Mouse (Mus musculus) stomach, embryonic 14.5 days (tissue): ENCODE results near the gene Srgap1. TPM values are rescaled to one million over a fixed set of nuclear protein-coding genes. Genes with fewer than 3 reads are reported as not detected.

Source experiments
- ATAC-seq: fragments of 200-750 bp; cut with Nextera tagmentation; 2 replicates; pipeline ENCODE4 v1.8.0; 2017; ENCODE audit warnings: low read depth, moderate TSS enrichment; ENCODE audit not compliant: insufficient number of reproducible peaks, insufficient read depth, low FRiP score
- H3K27ac ChIP-seq: fragments of 300-500 bp; sonication (generic); 2 replicates; pipeline ENCODE4 v1.5.1; 2014; ENCODE audit warnings: mild to moderate bottlenecking, low read length, moderate library complexity, mixed read lengths
- H3K27me3 ChIP-seq: fragments of 300-500 bp; sonication (generic); 2 replicates; pipeline ENCODE4 v1.6.1; 2014; ENCODE audit warnings: low read length, control low read depth, mixed read lengths; ENCODE audit not compliant: control insufficient read depth, insufficient read depth
- H3K36me3 ChIP-seq: fragments of 300-500 bp; sonication (generic); 2 replicates; pipeline ENCODE4 v1.6.1; 2014; ENCODE audit warnings: mild to moderate bottlenecking, control low read depth, low read length, moderate library complexity, mixed read lengths; ENCODE audit not compliant: control insufficient read depth, insufficient read depth
- H3K4me1 ChIP-seq: fragments of 300-500 bp; sonication (generic); 2 replicates; pipeline ENCODE4 v1.6.1; 2014; ENCODE audit warnings: low read length, control low read depth, mixed read lengths; ENCODE audit not compliant: control insufficient read depth, insufficient read depth
- H3K4me2 ChIP-seq: fragments of 300-500 bp; sonication (generic); replicated peaks from 2 replicates; pipeline ENCODE4 v1.6.1; 2014; ENCODE audit warnings: low read depth, low read length, control low read depth
- H3K4me3 ChIP-seq: fragments of 300-500 bp; sonication (generic); 2 replicates; pipeline ENCODE4 v1.5.1; 2014; ENCODE audit warnings: low read depth, low read length, control low read depth
- H3K9ac ChIP-seq: fragments of 300-500 bp; sonication (generic); replicated peaks from 2 replicates; pipeline ENCODE4 v1.6.1; 2014; ENCODE audit warnings: low read depth, mild to moderate bottlenecking, control low read depth, low read length, moderate library complexity, mixed read lengths
- H3K9me3 ChIP-seq: fragments of 300-500 bp; sonication (generic); 2 replicates; pipeline ENCODE4 v1.6.1; 2016; ENCODE audit warnings: low read depth, low read length, control low read depth; ENCODE audit not compliant: control insufficient read depth
- WGBS: fragments of 180-500 bp; shearing (Covaris S2); extraction: QIAGEN DNeasy Blood & Tissue Kit; methylation state at CpG from one replicate; pipeline ENCODE4 v1.1.7; 2014; 5-methylcytosine and 5-hydroxymethylcytosine counted together
- polyA plus RNA-seq: library from polyadenylated mRNA; unstranded; fragments of >200 nt; fragmentation: Nextera tagmentation; extraction: Ambion mirVana; gene quantifications from 2 replicates; pipeline ENCODE4 v1.2.1, GENCODE M21; 2014

Srgap1 gene
- polyA plus RNA-seq, 1 experiment from 2014 or later: 15.6 TPM

DNA sequence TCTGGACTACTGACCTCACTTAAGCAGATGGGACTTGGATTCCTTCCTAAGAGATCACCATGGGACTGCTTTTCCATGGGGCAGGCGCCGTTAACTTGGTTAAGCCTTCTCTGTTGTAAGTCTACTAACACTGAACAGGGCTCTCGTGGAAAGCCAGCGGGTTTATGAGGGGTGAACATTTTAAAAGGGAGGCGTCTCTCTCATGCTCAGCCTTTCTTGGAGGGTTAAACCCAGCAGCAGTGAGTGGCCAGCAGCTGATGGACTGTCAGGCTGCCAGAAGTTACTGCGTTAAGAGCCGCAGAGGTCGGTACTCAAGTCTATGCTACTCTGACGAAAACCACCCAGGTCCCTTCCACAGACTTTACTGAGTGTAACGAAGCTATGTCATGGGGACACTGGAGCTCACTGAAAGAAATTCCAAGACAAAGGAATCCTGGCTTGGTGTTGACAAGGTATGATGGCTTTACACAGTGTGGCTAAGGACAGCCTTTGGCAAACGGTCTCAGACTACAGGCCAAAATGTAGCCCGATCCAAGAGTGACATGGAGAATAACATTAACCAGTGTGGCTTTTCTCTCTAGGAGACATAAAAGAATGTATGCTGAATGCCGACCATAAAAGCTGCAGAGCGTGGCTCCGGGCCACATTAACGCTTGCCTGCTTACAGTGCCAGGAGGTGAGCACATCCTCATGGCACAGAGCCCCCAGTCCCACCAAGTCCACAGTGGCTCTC lies 209.8 kb downstream of the Srgap1 start:
- H3K9me3 ChIP-seq: no peaks in the 10 kb centered on the region
- H3K4me3 ChIP-seq: no peak overlapping the region
- WGBS: 42% methylated on average over 16 of the region's 16 CpGs
- no peaks in the 10 kb centered on the region for H3K27me3 ChIP-seq
- peaks cover 2% of the 10 kb centered on the region; the same call in 1 of the 2 replicates for H3K36me3 ChIP-seq
- ATAC-seq: peak; percentile 77; the same call in 1 of the 2 replicates
- peak overlapping the region; percentile 34 for H3K4me2 ChIP-seq
- H3K4me1 ChIP-seq: no peaks in the 10 kb centered on the region; the same call in 1 of the 2 replicates
- H3K9ac ChIP-seq: no peak overlapping the region
- peak overlapping the region; percentile 86 for H3K27ac ChIP-seq

DNA sequence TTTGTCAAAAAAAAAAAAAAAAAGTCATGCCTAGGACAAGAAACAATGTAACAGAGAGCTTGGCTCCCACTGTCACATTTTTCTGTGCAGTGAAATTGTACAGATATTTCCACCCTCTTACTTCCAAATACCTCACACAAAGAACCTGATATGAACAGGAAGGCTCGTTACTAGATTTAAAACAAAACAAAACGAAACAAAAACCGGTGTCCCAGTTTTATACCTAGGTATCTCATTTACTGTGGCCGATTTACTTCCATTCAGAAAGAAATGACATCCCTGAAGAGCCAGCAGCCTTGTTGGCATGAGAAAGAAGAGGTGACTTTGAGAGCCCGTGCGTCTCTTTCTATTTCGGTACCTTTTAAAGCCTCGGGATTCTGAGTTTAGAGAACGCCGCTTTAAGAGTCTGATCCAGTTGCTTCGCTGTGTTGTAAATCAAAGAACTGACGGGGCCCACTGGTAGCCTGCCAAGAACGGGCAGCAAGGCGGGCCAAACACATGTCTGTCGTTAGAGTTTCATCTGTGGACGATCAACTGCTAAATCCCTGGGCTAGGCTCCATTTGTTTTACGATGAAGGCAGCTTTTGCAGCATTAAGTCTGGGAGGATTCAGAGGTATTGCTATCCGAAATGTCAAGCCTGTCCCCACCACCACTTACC lies 210.5 kb downstream of the Srgap1 start:
- Histone ChIP-seq H3K4me2 (peak overlapping the region; percentile 34), H3K36me3 (peaks cover 2% of the 10 kb centered on the region; the same call in 1 of the 2 replicates), H3K4me3 (peak overlapping the region; percentile 7; the same call in 1 of the 2 replicates), H3K27ac (peak overlapping the region; percentile 86), H3K27me3 (no peaks in the 10 kb centered on the region), H3K9me3 (no peaks in the 10 kb centered on the region), H3K9ac (no peak overlapping the region), H3K4me1 (no peaks in the 10 kb centered on the region; the same call in 1 of the 2 replicates)
- 37% methylated on average over 18 of the region's 18 CpGs for WGBS
- peak; percentile 75; the same call in 1 of the 2 replicates for ATAC-seq

GRCm38 (mm10) chr10:121833443-121833842 lies 213.7 kb downstream of the Srgap1 start:
- 89% methylated on average over 5 of the region's 5 CpGs for WGBS
- no peak overlapping the region for H3K4me3 ChIP-seq
- H3K36me3 ChIP-seq: no peaks in the 10 kb centered on the region
- no peak overlapping the region for H3K9ac ChIP-seq
- H3K9me3 ChIP-seq: no peaks in the 10 kb centered on the region
- no peak overlapping the region for H3K4me2 ChIP-seq
- ATAC-seq: no peak
- H3K4me1 ChIP-seq: peaks cover 5% of the 10 kb centered on the region; the same call in 1 of the 2 replicates
- no peaks in the 10 kb centered on the region for H3K27me3 ChIP-seq
- H3K27ac ChIP-seq: no peak overlapping the region

- WGBS: 72% methylated on average over 29 of the region's 29 CpGs
- H3K9ac ChIP-seq: no peak overlapping the region
Measured at GRCm38 (mm10) chr10:121830335-121831307, 216.5 kb downstream of the Srgap1 start.

GRCm38 (mm10) chr10:121829800-121830303 lies 217.3 kb downstream of the Srgap1 start:
- no peak overlapping the region for H3K4me2 ChIP-seq
- H3K9ac ChIP-seq: no peak overlapping the region
- ATAC-seq: no peak
- H3K27me3 ChIP-seq: no peaks in the 10 kb centered on the region
- no peaks in the 10 kb centered on the region; the same call in 1 of the 2 replicates for H3K36me3 ChIP-seq
- H3K4me1 ChIP-seq: 0 out of 2 replicates have a peak, but pooled peaks cover 5% of the 10 kb centered on the region
- H3K4me3 ChIP-seq: no peak overlapping the region
- WGBS: 85% methylated on average over 5 of the region's 5 CpGs
- H3K9me3 ChIP-seq: no peaks in the 10 kb centered on the region
- no peak overlapping the region for H3K27ac ChIP-seq

More at GRCm38 (mm10) chr10:121830335-121831307, 216.5 kb downstream of the Srgap1 start:
- Histone ChIP-seq H3K36me3 (no peaks in the 10 kb centered on the region), H3K27ac (no peak overlapping the region), H3K4me2 (no peak overlapping the region), H3K4me1 (0 out of 2 replicates have a peak, but pooled peaks cover 5% of the 10 kb centered on the region), H3K4me3 (no peak overlapping the region), H3K27me3 (no peaks in the 10 kb centered on the region), H3K9me3 (no peaks in the 10 kb centered on the region)
- ATAC-seq: no peak

GRCm38 (mm10) chr10:121829034-121829433 lies 218.1 kb downstream of the Srgap1 start:
- no peaks in the 10 kb centered on the region for H3K27me3 ChIP-seq
- no peak overlapping the region for H3K4me3 ChIP-seq
- 32% methylated on average over 6 of the region's 6 CpGs for WGBS
- no peak overlapping the region for H3K27ac ChIP-seq
- no peaks in the 10 kb centered on the region; the same call in 1 of the 2 replicates for H3K36me3 ChIP-seq
- no peak for ATAC-seq
- H3K9ac ChIP-seq: no peak overlapping the region
- H3K4me2 ChIP-seq: no peak overlapping the region
- H3K9me3 ChIP-seq: no peaks in the 10 kb centered on the region
- 0 out of 2 replicates have a peak, but pooled peaks cover 5% of the 10 kb centered on the region for H3K4me1 ChIP-seq

GRCm38 (mm10) chr10:121822674-121823073 lies 224.4 kb downstream of the Srgap1 start:
- Histone ChIP-seq H3K9me3 (no peaks in the 10 kb centered on the region), H3K4me1 (no peaks in the 10 kb centered on the region), H3K27me3 (no peaks in the 10 kb centered on the region), H3K27ac (no peak overlapping the region), H3K4me3 (no peak overlapping the region), H3K36me3 (no peaks in the 10 kb centered on the region; the same call in 1 of the 2 replicates), H3K9ac (no peak overlapping the region), H3K4me2 (no peak overlapping the region)
- no peak for ATAC-seq
- 45% methylated on average over 5 of the region's 5 CpGs for WGBS
